Mouse (Mus musculus) layer of hippocampus, adult 2 months (tissue): ENCODE measurements at regions not wholly inside any gene's neighbourhood (a gene's known extent, or its start where the extent isn't known, plus 50 kb on each side); places are given as distances from the start of the nearest gene placed in this dataset.

ENCODE experiments used
- DNase-seq, 2 experiments: peaks; one replicate each; pipeline ENCODE4 v3.0.0; 2022; ENCODE audit warnings: low spot score in 2 of 2
- H3K27ac ChIP-seq: fragments of 200-600 bp; 2 replicates; pipeline ENCODE4 v1.8.1; 2022
- H3K4me3 ChIP-seq: fragments of 200-600 bp; 2 replicates; pipeline ENCODE4 v1.8.1; 2022; ENCODE audit warnings: mild to moderate bottlenecking
- CTCF ChIP-seq: fragments of 200-600 bp; conservative IDR thresholded peaks from 2 replicates; pipeline ENCODE4 v1.8.1; 2022; ENCODE audit warnings: antibody characterized with exemption, mild to moderate bottlenecking, moderate library complexity

DNA sequence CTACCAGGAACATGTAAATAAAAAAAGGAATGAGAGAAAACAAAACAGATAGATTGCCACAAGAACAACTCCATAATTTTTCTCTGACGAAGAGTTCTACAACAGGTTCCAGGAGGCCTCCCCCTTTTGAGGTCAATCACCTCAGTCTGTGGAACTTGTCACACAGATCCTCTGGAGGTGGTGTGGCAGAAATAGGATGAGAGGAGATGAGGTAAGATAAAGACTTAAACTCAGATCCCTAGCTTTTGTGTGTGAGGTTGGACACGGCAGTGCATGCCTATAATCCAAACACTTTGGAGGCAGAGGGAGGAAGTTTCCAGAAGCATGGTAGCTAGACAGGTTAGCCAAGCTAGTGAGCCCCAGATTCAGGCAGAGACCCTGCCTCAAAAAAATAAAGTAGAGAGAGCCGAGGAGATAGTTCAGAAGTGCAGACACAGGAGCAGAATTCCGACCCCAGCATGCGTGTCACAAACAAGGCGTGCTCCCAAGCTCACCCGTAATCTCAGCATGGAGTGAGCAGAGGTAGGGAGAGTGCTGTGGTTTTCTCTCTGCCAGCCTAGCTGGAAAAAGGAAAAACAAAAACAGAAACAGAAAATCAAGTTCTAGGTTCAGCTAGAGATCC, 115.3 kb upstream of the Cpm start:
- no peak overlapping the region for H3K4me3 ChIP-seq
- no peak for DNase-seq
- TF ChIP-seq CTCF, result no peak
- H3K27ac ChIP-seq, result no peak overlapping the region

DNA sequence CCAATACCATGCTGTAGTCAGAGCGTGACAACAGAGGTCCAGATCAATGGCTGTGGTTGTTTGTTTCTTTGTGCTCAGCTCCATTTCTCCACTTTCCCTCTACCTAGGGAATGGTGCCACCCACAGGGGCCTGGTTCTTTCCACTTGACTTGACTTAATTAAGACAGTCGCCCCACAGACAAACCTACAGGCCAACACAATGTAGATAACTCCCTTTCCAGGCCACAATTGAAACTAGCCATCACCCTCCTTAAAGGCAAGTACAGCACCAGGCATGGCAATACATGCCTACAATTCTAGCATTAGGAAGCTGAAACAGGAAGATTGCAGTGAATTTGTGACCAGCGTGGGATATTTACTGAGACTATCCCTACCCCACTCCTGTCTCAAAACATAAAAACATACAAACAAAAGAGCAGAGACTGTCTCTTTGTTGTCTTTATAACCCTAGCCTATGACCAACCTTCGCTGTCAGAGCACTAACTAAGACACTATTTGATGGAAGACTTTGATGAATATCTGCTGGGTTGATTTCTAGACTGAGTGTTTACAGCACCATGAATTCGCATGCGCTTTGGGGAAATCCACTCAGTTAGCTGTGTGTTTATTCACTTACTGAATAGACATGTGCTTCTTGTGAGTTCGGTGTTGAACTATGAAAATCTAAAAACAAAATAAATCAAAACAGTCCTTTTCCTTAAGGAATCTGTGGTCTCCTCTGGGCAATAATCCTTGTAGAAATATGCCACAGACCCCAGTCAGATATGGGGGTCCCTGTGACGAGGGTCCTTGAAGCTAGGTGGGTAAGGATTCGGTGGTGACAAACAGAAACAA, 116.7 kb upstream of the Cpm start:
- no peak overlapping the region for H3K4me3 ChIP-seq
- no peak overlapping the region for H3K27ac ChIP-seq
- DNase-seq, result no peak
- no peak for TF ChIP-seq CTCF

DNA sequence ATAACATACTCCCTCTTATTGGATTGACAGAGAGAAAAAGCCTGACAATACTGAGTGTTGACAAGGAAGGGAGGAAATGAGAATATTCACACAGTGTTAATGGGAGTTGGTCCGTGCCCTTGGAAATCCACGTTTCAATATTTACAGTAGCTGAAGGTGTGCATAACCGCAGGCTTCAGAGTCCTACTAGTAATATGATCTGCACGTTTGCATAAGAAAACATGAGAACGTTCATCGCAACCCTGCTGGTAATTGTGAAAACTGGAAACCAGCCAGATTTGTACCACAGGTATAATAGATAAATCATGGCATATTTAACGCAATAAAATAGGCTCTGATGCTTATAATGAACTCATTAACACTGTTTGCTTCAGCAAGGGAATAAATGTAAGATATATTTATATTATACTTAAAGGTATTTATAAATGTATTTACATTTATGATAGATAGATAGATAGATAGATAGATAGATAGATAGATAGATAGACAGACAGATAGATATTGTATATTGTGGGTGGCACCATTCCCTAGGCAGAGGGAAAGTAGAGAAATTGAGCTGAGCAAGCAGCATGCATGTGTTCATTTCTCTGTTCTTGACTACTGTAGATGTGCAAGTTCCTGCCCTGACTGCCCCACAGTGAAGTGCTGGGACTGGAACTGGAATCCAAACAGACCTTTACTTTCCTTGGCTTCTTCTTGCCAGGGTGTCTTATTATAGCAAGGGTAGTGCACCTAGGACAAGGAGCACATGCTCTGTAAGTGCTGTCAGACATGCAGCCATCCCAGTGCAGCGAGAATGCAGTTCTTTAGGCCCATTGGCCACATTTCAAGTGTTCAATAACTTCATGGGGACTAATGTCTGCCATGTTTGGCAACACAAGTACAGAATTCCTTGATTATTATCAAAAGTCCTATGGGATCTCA, 117.6 kb upstream of the Cpm start:
- H3K4me3 ChIP-seq, result no peak overlapping the region
- no peak for TF ChIP-seq CTCF

DNA sequence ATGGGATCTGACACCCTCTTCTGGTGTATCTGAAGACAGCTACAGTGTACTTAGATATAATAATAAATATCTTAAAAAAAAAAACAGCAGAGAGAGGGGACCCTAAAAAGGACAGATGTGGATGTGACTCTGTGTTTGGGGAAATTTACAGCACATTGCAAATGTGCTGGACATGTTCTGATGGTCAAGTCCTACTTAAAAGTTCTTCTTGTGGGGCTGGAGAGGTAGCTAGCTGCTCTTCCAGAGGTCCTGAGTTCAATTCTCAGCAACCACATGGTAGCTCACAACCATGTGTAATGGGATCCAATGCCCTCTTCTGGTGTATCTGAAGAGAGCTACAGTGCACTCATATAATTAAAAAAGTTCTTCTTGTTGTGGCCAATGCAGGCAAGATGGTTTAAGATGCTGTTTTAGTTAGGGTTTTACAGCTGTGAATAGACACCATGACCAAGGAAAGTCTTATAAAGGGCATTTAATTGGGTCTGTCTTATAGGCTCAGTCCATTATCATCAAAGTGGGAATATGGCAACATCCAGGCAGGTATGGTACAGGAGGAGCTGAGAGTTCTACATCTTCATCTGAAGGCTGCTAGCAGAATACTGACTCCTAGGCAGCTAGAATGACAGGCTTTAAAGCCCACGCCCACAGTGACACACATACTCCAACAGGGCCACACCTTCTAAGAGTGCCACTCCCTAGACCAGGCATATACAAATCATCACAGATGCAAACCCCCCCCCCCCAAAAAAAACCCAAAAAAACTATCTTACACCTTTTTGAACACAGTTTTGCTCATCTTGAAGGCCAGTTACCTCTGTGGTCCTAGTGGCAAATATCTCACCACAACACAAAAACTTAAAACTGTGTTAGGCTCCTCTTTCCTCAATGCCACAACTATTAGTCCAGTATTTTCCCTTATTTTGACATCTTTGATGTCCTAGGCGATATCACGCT, 118.5 kb upstream of the Cpm start:
- H3K4me3 ChIP-seq, result no peak overlapping the region
- no peak overlapping the region for H3K27ac ChIP-seq
- no peak for TF ChIP-seq CTCF
- no peak for DNase-seq

More for the DNA sequence above, 117.6 kb upstream of the Cpm start:
- DNase-seq, result no peak
- H3K27ac ChIP-seq, result no peak overlapping the region

DNA sequence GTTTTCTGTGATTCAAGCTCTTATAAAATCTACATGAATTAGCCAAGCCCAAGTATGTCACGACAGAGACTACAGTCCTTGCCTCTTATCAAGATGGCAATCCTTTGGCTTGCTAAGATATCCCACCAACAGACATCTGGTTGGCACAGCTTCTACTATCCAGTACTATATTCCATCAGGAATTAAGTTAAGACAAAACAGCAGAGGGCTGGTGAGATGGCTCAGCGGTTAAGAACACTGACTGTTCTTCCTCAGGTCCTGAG, 119.1 kb upstream of the Cpm start:
- no peak for DNase-seq
- Histone ChIP-seq H3K27ac (no peak overlapping the region), H3K4me3 (no peak overlapping the region)
- no peak for TF ChIP-seq CTCF

DNA sequence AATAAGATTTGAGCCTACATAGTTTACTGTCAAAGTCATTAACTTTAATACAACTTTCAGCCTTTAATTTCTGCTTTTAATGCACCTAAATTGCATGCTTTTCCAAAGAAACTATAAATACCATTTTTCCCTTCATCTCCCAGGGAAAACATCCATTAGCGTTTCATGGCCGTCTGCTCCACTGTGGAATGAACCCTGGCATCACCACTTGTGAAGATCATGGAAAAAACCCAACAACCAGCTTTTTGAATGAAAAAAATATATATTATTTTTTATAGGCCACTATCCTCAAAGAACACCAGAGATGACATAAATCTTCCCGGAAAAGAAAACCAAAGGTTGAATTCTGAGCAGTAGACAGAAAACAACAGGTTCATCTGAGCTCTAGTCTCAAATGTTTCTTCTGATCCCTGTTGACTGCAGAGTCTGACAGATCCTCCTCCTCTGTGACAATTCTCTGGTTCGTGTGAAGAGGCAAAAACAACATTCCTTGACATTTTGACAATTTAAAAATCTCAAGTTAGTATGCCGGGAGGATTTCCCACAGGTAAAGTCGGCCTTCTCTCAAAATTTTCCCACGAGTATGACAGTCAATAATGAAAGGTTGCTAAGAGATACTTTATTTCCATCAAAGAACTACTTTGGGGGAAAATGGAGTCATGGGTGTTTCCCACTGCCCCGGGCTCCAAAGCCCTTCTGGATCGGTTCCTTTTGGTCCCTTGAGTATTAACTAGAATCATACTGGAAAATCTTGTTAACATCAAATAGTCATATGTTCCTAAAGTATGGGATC, 119.7 kb upstream of the Cpm start:
- DNase-seq, result no peak
- H3K4me3 ChIP-seq, result no peak overlapping the region
- no peak for TF ChIP-seq CTCF
- no peak overlapping the region for H3K27ac ChIP-seq

DNA sequence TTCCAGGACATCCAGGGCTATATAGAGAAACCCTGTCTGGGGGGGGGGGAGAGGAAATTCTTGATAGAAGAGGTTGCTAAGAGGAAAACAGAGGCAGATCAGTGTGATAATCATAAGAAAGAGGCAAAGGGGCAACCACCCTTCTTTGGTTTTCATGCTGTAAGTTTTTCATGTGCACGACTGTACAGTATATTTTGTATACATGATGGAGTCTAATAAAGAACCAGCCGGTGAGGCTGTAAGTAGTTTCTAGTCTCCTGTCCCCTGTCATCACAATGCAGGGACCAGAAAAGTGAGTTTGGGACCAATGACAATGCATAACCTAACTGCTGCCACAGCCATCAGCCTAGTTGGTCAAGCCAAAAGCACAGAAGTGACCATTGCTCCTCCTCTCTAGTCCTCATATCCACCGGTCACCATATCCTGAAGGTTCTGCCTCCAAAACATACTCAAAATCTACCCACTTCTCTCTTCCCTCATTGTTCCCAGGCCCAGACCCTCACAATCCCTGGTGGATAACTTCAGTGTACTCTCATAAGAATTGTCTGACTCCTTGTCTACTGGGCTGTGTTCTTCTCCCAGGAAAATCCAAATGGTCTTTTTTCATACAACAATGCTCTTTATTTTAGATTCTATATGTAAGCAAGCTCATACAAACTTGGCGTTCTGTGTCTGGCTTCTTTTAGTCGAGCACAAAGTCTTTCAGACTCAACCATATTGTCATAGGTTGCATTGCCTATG, 122.9 kb upstream of the Cpm start:
- no peak for TF ChIP-seq CTCF
- DNase-seq, result no peak
- Histone ChIP-seq H3K4me3 (no peak overlapping the region), H3K27ac (no peak overlapping the region)

DNA sequence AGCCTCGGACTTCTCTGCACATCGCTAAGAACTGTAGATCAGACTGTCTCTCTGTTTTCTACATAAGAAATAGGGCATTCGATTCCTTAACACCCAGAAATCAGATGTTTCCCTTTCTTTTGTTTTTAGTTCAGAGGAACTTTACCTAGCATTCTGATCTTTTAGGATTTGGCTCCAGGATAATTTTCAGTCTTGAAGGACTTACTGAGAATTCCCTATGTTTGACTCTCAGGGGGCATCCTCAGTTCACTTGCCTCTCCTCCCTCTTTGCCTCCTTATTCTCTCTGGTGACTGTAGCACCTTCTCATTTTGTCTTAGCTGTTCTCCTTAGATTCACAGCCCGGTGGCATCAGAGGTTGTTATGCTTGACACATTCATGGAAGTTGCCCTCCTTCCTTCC, 123.8 kb upstream of the Cpm start:
- no peak overlapping the region for H3K4me3 ChIP-seq
- no peak for TF ChIP-seq CTCF
- DNase-seq, result no peak
- no peak overlapping the region for H3K27ac ChIP-seq

DNA sequence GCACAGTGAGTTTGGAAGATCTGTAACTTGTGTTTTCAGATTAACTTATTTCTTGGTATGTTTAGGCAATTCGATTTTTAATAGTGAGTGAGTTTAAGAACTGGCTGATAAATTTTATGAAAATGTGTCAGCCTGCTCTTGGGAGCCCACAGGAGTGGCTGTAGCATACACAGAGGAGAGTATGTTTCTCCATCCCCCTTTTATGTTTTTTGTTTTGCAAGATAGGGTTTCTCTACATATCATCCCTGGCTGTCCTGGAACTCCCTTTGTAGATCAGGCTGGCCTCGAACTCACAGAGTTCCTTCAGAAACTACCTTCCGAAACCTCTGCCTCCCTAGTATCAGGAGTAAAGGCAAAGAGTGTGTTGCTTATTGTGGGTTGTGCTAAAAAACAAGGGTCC, 124.2 kb upstream of the Cpm start:
- no peak overlapping the region for H3K27ac ChIP-seq
- H3K4me3 ChIP-seq, result no peak overlapping the region
- TF ChIP-seq CTCF, result no peak
- DNase-seq, result no peak

DNA sequence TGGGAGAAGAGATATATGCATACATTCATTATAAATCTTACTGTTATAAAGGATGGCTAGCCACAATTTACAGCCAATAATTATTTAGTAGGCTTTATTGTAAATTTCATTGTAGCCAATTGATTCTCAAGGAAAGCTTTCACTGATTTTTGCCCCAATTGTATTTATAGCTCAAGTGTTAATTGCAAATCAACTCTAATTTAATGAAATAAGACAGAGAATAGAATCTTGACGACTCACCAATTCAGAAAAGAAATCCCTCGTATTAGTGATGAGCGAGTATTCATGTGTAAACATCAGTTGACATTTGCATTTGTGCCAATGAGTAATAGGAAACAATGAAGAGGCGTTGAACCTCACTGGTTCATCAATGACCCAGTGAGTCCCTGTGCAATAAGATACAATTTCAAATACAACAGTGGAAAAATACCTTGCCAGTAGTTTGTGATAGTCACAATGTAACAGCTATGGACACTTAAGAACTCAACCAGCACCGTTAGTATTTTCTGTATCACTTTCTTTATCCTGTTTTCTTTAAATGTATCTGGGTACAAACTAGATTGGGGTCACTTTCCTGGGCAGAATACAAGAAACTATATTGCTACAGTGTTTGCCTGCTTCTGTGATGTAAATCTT, 124.6 kb upstream of the Cpsf6 start:
- Histone ChIP-seq H3K4me3 (no peak overlapping the region), H3K27ac (no peak overlapping the region)
- no peak for TF ChIP-seq CTCF
- no peak for DNase-seq
